Comparison of ENCODE assay signal across 17 mouse cellular contexts in genomic region chr11:57478077-57478476, GRCm38 (mm10). TPM values are rescaled to one million over a fixed set of nuclear protein-coding genes. Genes with fewer than 3 reads are reported as not detected.
A peak's percentile ranks its signal among the peaks of the same experiment; 100 is the strongest.
DNase-seq lines count a peak whose midpoint lies in the region; ATAC-seq lines count a peak whose summit lies in the region.
"Had no signal": no experiment of that assay in that cellular context is flagged by ENCODE, and none has a peak within 500 bp of the region (broad histone marks: within the 10 kb centered on the region; RNA-seq: fewer than 3 reads in every experiment).

No protein-coding gene starts in this region.

- H3K4me3 ChIP-seq in midbrain, embryonic 12.5 days: no peak overlapping the region
- H3K4me3 ChIP-seq in midbrain, embryonic 10.5 days: no peak overlapping the region
- H3K4me3 ChIP-seq in hindbrain, embryonic 13.5 days: no peak overlapping the region
- H3K4me3 ChIP-seq in neural tube, embryonic 14.5 days (ENCODE audit: low read depth, low read length): no peak overlapping the region
- H3K4me3 ChIP-seq: heart, adult 2 months; stomach, embryonic 15.5 days had no signal

- peaks cover 6% of the 10 kb centered on the region; the same call in 1 of the 2 replicates for H3K4me1 ChIP-seq in midbrain, embryonic 12.5 days
- H3K4me1 ChIP-seq in midbrain, embryonic 10.5 days: peaks cover 9% of the 10 kb centered on the region
- H3K4me1 ChIP-seq in hindbrain, embryonic 13.5 days (replicated peaks): peaks cover 7% of the 10 kb centered on the region
- no peaks in the 10 kb centered on the region for H3K4me1 ChIP-seq in neural tube, embryonic 14.5 days (ENCODE audit: control insufficient read depth, insufficient read depth, low read length)
- H3K4me1 ChIP-seq: stomach, embryonic 15.5 days had no signal

- ATAC-seq in cerebellum, adult (ENCODE audit: insufficient number of reproducible peaks, low FRiP score, low TSS enrichment): no peak
- peak; percentile 81 for ATAC-seq in midbrain, embryonic 12.5 days (ENCODE audit: low FRiP score, low read depth)
- peak; percentile 65 for ATAC-seq in hindbrain, embryonic 13.5 days (ENCODE audit: low FRiP score)
- ATAC-seq in neural tube, embryonic 14.5 days (ENCODE audit: low read depth): peak; percentile 70; the same call in 1 of the 2 replicates
- ATAC-seq: inflammation-experienced regulatory T-cells, adult 6 months; lung, postnatal 0 days had no signal

- H3K9ac ChIP-seq in midbrain, embryonic 12.5 days (replicated peaks): no peak overlapping the region
- no peak overlapping the region for H3K9ac ChIP-seq in hindbrain, embryonic 13.5 days
- no peak overlapping the region for H3K9ac ChIP-seq in neural tube, embryonic 14.5 days (replicated peaks; ENCODE audit: low read depth, low read length)
- H3K9ac ChIP-seq: liver, embryonic 14.5 days; stomach, embryonic 15.5 days had no signal

- H3K4me2 ChIP-seq in midbrain, embryonic 12.5 days (replicated peaks): no peak overlapping the region
- H3K4me2 ChIP-seq in hindbrain, embryonic 13.5 days: no peak overlapping the region
- no peak overlapping the region for H3K4me2 ChIP-seq in neural tube, embryonic 14.5 days (ENCODE audit: low read depth, low read length)
- H3K4me2 ChIP-seq: stomach, embryonic 15.5 days had no signal

- peak overlapping the region; percentile 70 for H3K27ac ChIP-seq in midbrain, embryonic 12.5 days (replicated peaks)
- no peak overlapping the region for H3K27ac ChIP-seq in midbrain, embryonic 10.5 days (replicated peaks)
- peak overlapping the region; percentile 37; the same call in 1 of the 2 replicates for H3K27ac ChIP-seq in hindbrain, embryonic 13.5 days
- H3K27ac ChIP-seq in neural tube, embryonic 14.5 days (ENCODE audit: low read depth, low read length): no peak overlapping the region
- H3K27ac ChIP-seq: heart, adult 2 months; liver, embryonic 14.5 days; stomach, embryonic 15.5 days had no signal

- H3K9me3 ChIP-seq in midbrain, embryonic 12.5 days: no peaks in the 10 kb centered on the region
- H3K9me3 ChIP-seq in midbrain, embryonic 10.5 days (replicated peaks): peaks cover 11% of the 10 kb centered on the region; the same call in 1 of the 2 replicates
- H3K9me3 ChIP-seq in hindbrain, embryonic 13.5 days: no peaks in the 10 kb centered on the region
- H3K9me3 ChIP-seq in neural tube, embryonic 14.5 days (ENCODE audit: control insufficient read depth, low read length): no peaks in the 10 kb centered on the region
- H3K9me3 ChIP-seq: stomach, embryonic 15.5 days had no signal

- WGBS in midbrain, embryonic 12.5 days: 70% methylated on average over 5 of the region's 5 CpGs
- 94% methylated on average over 5 of the region's 5 CpGs for WGBS in midbrain, embryonic 10.5 days
- 38% methylated on average over 5 of the region's 5 CpGs for WGBS in hindbrain, embryonic 13.5 days
- 27% methylated on average over 5 of the region's 5 CpGs for WGBS in neural tube, embryonic 14.5 days

- peak; percentile 8 for DNase-seq in cerebellum, adult 9-10 months
- no peak for DNase-seq in midbrain, embryonic 10.5 days (ENCODE audit: low spot score)
- no peak for DNase-seq in adrenal gland, adult 2 months
- no peak for DNase-seq in kidney, postnatal 25 days
- DNase-seq: cerebellum, adult 11 months; embryo, embryonic 11 days; heart, adult 2 months; spleen, adult 18-20 months; thymus, postnatal 25 days had no signal

- H3K36me3 ChIP-seq in midbrain, embryonic 12.5 days: peaks cover 35% of the 10 kb centered on the region
- H3K36me3 ChIP-seq in midbrain, embryonic 10.5 days: peaks cover 47% of the 10 kb centered on the region
- H3K36me3 ChIP-seq in hindbrain, embryonic 13.5 days: peaks cover 49% of the 10 kb centered on the region
- peaks cover under 1% of the 10 kb centered on the region; the same call in 1 of the 2 replicates for H3K36me3 ChIP-seq in neural tube, embryonic 14.5 days (ENCODE audit: control insufficient read depth, insufficient read depth, low read length)

- H3K27me3 ChIP-seq in midbrain, embryonic 12.5 days: peaks cover 6% of the 10 kb centered on the region; the same call in 1 of the 2 replicates
- no peaks in the 10 kb centered on the region for H3K27me3 ChIP-seq in midbrain, embryonic 10.5 days (ENCODE audit: low read depth, poor library complexity, severe bottlenecking)
- H3K27me3 ChIP-seq in hindbrain, embryonic 13.5 days: peaks cover 6% of the 10 kb centered on the region; the same call in 1 of the 2 replicates
- no peaks in the 10 kb centered on the region for H3K27me3 ChIP-seq in neural tube, embryonic 14.5 days (ENCODE audit: control insufficient read depth, insufficient read depth, low read length)
- H3K27me3 ChIP-seq: stomach, embryonic 15.5 days had no signal

RNA-seq across cellular contexts. Expression of gene Fam114a2, which starts 40.3 kb away (rescaled TPM):
- 81.0 and 88.1 TPM in 2 replicates for polyA plus RNA-seq in midbrain, embryonic 12.5 days (2016; fragmentation: Nextera tagmentation; extraction: Ambion mirVana)
- polyA plus RNA-seq in midbrain, embryonic 10.5 days (2016; fragmentation: Nextera tagmentation; extraction: Ambion mirVana): 71.8 and 81.6 TPM in 2 replicates
- polyA plus RNA-seq in hindbrain, embryonic 13.5 days (2015; fragmentation: Nextera tagmentation; extraction: Ambion mirVana): 92.7 and 94.9 TPM in 2 replicates
- 51.3 and 52.1 TPM in 2 replicates for polyA plus RNA-seq in neural tube, embryonic 14.5 days (2014; fragmentation: Nextera tagmentation; extraction: Ambion mirVana)
- total RNA-seq in adrenal gland, adult 2 months (2021): 10 to 100 TPM; 62.1 to 66.5 TPM
- 18.1 and 22.7 TPM in 2 replicates for polyA plus RNA-seq in adrenal gland, adult 2 months (2012; rRNA removed)

RNA-seq across cellular contexts. Expression of gene Mfap3, which starts 40.4 kb away (rescaled TPM):
- polyA plus RNA-seq in midbrain, embryonic 12.5 days (2016; fragmentation: Nextera tagmentation; extraction: Ambion mirVana): 57.9 and 59.4 TPM in 2 replicates
- polyA plus RNA-seq in midbrain, embryonic 10.5 days (2016; fragmentation: Nextera tagmentation; extraction: Ambion mirVana): 57.8 and 57.9 TPM in 2 replicates
- polyA plus RNA-seq in hindbrain, embryonic 13.5 days (2015; fragmentation: Nextera tagmentation; extraction: Ambion mirVana): 62.7 and 66.8 TPM in 2 replicates
- 59.3 and 65.4 TPM in 2 replicates for polyA plus RNA-seq in neural tube, embryonic 14.5 days (2014; fragmentation: Nextera tagmentation; extraction: Ambion mirVana)
- 10 to 100 TPM; 22.3 to 26.3 TPM for total RNA-seq in adrenal gland, adult 2 months (2021)
- polyA plus RNA-seq in adrenal gland, adult 2 months (2012; rRNA removed): 5.0 and 6.7 TPM in 2 replicates

Comparison
In these comparisons a context has a peak if more than half of its experiments do, and no peak if none do; other contexts are left out.
1. H3K27ac ChIP-seq: peak in midbrain, embryonic 12.5 days (single experiment) and hindbrain, embryonic 13.5 days (single experiment); none in midbrain, embryonic 10.5 days (single experiment) and neural tube, embryonic 14.5 days (single experiment).